Mouse (Mus musculus): ENCODE measurements around the gene Map4k5. TPM values are rescaled to one million over a fixed set of nuclear protein-coding genes. Genes with fewer than 3 reads are reported as not detected.

Gene Map4k5
- polyA plus RNA-seq, 1 experiment from 2014 or later, result 33.7 TPM

DNA sequence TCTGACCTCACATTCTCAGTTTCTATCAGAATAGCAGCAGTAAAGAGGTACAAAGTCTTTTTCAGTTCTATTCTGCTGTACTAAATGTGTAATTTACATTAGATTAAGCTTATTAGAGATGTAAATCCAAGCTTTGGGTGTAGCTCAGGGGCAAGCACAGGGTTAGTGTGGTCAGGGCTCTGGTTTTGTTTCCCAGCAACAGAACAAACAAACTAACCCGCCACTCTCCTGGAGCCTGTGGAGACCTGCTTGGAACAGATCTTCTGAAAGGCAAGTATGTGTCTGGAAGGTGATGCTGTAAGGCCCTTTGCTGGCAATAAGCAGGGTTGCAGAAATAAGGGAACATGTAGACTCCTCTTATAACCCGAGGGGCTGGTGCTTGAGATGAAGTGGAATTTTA lies 64.8 kb downstream of the Map4k5 start:
- DNase-seq (ENCODE audit: low spot score), result no peak
- 72% methylated on average over 2 of the region's 2 CpGs for WGBS
- H3K4me1 ChIP-seq, result no peaks in the 10 kb centered on the region
- no peaks in the 10 kb centered on the region for H3K9me3 ChIP-seq
- H3K36me3 ChIP-seq (replicated peaks), result peaks cover 75% of the 10 kb centered on the region
- H3K27me3 ChIP-seq (replicated peaks; ENCODE audit: low read depth, poor library complexity, severe bottlenecking), result no peaks in the 10 kb centered on the region
- H3K4me3 ChIP-seq, result no peak overlapping the region
- H3K27ac ChIP-seq (replicated peaks), result no peak overlapping the region

DNA sequence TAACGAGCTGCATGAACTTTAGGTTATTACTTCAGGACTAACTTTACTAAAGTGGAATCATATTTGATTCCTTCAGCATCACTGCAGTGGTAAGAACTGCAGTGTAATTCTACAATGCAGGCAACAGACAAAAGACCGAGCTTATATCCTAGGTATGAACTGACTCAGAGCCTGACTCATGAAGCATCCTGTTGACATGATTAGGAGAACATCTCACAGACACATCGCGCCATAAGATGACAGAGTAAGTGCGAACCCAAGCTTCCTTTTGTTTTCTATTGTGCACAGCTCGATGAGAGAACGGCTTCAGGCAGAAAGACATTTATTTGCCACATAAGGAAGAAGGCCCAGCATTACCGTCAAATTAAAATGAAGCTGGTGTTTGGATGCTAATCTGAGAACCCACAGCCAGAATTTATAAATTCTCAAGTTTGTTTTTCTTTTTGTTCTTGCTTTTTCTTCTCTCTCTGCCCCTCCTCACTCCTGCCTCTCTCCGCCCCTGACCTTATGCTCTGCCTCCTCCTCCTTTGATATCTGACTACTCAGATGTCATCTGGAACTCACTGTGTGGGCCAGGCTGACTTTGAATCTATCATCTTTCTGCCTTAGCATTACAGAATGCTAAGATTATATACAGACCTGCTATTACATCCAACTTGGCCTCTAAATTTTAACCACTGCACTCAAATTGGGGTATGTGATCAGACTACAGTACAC lies 68.0 kb downstream of the Map4k5 start:
- WGBS, result 87% methylated on average over 9 of the region's 9 CpGs
- Histone ChIP-seq H3K27me3 (replicated peaks; ENCODE audit: low read depth, poor library complexity, severe bottlenecking) (no peaks in the 10 kb centered on the region), H3K27ac (replicated peaks) (no peak overlapping the region), H3K4me1 (no peaks in the 10 kb centered on the region), H3K4me3 (no peak overlapping the region), H3K9me3 (no peaks in the 10 kb centered on the region), H3K36me3 (replicated peaks) (peaks cover 87% of the 10 kb centered on the region)
- no peak for DNase-seq (ENCODE audit: low spot score)

DNA sequence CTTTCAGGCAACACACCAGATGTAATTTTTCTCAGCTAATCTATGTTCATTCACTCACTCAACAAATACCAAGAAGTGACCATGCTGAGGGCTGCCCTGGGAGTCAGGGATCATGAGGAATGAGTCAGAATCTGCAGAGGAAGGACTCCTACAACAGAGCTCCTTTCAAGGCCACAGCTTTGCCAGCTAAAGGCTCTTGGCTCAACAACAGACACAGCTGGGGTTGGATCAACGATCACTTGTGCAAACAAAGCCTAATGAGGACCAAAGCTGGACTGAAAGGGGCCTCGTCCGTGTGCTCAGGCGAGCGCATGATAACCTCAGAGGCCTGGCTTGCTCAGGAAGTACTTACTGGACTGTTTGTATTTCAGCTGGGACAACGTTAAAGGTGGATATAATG lies 78.7 kb downstream of the Map4k5 start:
- H3K27ac ChIP-seq (replicated peaks), result no peak overlapping the region; the same call in 1 of the 2 replicates
- WGBS, result 36% methylated on average over 6 of the region's 6 CpGs
- no peak overlapping the region for H3K4me3 ChIP-seq

DNA sequence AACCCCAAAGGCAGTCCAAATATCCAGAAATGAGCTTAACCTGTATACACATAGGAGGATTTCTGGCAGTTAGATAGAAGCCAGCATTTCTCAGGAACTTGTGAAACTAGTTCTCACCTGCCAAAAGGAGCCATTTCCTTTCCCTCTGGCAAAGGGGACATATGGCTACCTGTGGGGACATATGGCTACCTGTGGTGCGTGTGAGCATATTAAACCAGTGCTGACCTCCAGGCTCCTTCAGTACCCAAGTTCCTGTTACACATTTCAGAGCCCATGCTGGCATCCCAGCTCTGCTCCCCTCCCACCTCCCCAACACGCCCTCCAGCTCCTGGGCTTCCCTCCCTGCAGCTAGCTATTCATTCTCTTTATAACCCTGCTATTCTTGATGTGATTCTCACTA lies 79.4 kb downstream of the Map4k5 start:
- Histone ChIP-seq H3K36me3 (replicated peaks) (peaks cover 72% of the 10 kb centered on the region), H3K27ac (replicated peaks) (no peak overlapping the region; the same call in 1 of the 2 replicates), H3K9me3 (no peaks in the 10 kb centered on the region), H3K27me3 (replicated peaks; ENCODE audit: low read depth, poor library complexity, severe bottlenecking) (no peaks in the 10 kb centered on the region), H3K4me1 (peaks cover 22% of the 10 kb centered on the region), H3K4me3 (no peak overlapping the region)
- 67% methylated on average over 2 of the region's 2 CpGs for WGBS
- DNase-seq (ENCODE audit: low spot score), result no peak

More for the DNA sequence above, 78.7 kb downstream of the Map4k5 start:
- H3K27me3 ChIP-seq (replicated peaks; ENCODE audit: low read depth, poor library complexity, severe bottlenecking), result no peaks in the 10 kb centered on the region
- H3K4me1 ChIP-seq, result peaks cover 19% of the 10 kb centered on the region
- H3K36me3 ChIP-seq (replicated peaks), result peaks cover 76% of the 10 kb centered on the region
- no peak for DNase-seq (ENCODE audit: low spot score)
- no peaks in the 10 kb centered on the region for H3K9me3 ChIP-seq

DNA sequence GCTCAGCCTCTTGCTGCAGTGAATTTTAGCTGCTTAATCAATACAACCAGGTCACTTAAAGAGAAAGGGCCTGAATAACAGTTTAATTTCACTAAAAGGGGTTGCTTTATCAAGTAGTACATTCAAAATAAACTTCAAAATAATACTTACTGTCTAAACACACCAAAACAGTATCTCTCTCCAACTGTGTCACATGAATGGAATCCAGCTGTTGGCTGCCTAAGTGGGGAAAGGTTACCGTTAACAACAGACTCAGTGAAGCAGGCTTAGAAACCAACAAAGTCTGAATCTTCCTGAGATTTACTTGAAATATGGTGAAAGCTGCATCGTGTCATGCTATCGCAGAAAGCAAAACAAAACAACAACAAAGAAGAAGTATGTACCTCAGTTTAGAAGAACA lies 80.0 kb downstream of the Map4k5 start:
- Histone ChIP-seq H3K27me3 (replicated peaks; ENCODE audit: low read depth, poor library complexity, severe bottlenecking) (no peaks in the 10 kb centered on the region), H3K27ac (replicated peaks) (no peak overlapping the region), H3K9me3 (no peaks in the 10 kb centered on the region), H3K4me1 (peaks cover 25% of the 10 kb centered on the region), H3K36me3 (replicated peaks) (peaks cover 68% of the 10 kb centered on the region), H3K4me3 (no peak overlapping the region)
- DNase-seq (ENCODE audit: low spot score), result no peak
- WGBS, result 75% methylated on average over 3 of the region's 3 CpGs

DNA sequence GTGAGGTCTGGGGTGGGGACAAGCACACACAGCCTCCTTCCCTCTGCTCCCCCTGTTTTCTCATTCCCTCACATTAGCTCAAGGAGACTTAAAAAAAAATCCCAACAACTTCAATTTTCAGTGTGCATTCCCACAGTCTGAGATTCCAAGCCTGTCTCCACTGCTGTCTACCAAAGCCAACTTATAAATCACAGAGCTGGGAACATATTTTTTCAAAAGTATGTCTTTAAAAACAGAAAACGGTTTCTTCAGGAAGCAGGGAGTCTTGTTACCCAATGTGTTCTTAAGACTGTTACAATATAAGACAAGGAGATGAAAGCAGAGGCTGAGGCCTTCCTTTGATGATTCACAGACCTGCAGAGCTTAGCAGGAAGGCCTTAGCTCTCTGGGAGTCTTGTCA lies 81.0 kb downstream of the Map4k5 start:
- Histone ChIP-seq H3K27ac (replicated peaks) (no peak overlapping the region), H3K27me3 (replicated peaks; ENCODE audit: low read depth, poor library complexity, severe bottlenecking) (no peaks in the 10 kb centered on the region), H3K36me3 (replicated peaks) (peaks cover 68% of the 10 kb centered on the region), H3K4me1 (peaks cover 35% of the 10 kb centered on the region), H3K9me3 (no peaks in the 10 kb centered on the region), H3K4me3 (no peak overlapping the region)
- no peak for DNase-seq (ENCODE audit: low spot score)
- 63% methylated on average over 1 of the region's 1 CpGs for WGBS

DNA sequence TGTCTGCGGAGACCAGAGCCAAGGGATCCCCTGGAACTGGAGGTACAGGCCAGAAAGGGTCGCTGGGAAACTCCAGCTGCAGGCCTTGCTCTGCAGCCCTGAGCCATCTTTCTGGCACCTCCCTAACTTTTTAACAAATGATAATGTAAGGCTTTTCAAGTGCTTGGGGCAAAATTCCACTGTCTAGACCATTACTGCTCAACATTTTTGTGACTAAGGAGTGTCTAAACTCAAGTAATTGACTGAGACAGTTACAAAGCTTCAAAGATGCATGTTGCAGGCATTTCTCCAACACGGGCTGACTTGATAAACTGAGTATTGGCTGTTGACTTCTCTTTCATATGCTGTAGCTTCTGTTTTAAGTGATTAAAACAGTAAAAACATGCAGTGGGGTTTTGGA lies 83.6 kb downstream of the Map4k5 start:
- Histone ChIP-seq H3K4me1 (peaks cover 31% of the 10 kb centered on the region), H3K9me3 (no peaks in the 10 kb centered on the region), H3K36me3 (replicated peaks) (peaks cover 66% of the 10 kb centered on the region), H3K27ac (replicated peaks) (no peak overlapping the region), H3K4me3 (no peak overlapping the region), H3K27me3 (replicated peaks; ENCODE audit: low read depth, poor library complexity, severe bottlenecking) (no peaks in the 10 kb centered on the region)
- no peak for DNase-seq (ENCODE audit: low spot score)
- WGBS, result 75% methylated on average over 3 of the region's 3 CpGs

DNA sequence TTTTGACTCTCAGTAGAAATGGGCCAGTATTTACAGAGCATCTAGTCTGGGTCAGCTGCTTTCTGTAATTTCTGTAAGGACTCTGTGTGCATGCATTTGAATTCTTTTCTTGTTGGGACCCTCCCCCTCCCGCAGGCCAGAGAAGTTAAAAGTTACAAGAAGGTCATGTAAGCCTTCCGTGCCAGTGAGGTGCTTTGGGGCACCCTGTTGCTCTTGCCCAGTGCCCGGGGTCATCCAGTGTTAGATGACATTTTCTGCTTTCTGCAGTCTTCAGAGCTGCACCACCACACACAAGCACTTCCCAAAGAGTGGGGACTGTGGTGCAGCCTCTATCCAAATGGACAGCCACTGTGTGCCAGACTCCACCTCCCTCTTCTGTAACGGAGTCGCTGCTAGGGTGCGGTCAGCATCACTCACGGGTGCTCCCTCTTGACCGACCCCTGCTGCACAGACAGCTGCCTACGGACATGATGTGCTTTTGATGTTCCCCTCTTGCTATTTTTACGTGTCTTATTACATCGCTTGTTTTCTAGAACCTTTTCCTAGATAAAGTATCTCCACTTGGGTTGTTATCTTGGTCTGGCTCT lies 85.5 kb downstream of the Map4k5 start:
- Histone ChIP-seq H3K36me3 (replicated peaks) (peaks cover 62% of the 10 kb centered on the region), H3K9me3 (no peaks in the 10 kb centered on the region), H3K27ac (replicated peaks) (peak overlapping the region; percentile 54; the same call in 1 of the 2 replicates), H3K27me3 (replicated peaks; ENCODE audit: low read depth, poor library complexity, severe bottlenecking) (no peaks in the 10 kb centered on the region), H3K4me3 (no peak overlapping the region), H3K4me1 (peaks cover 16% of the 10 kb centered on the region)
- WGBS, result 52% methylated on average over 11 of the region's 11 CpGs
- peak; percentile 32 for DNase-seq (ENCODE audit: low spot score)

DNA sequence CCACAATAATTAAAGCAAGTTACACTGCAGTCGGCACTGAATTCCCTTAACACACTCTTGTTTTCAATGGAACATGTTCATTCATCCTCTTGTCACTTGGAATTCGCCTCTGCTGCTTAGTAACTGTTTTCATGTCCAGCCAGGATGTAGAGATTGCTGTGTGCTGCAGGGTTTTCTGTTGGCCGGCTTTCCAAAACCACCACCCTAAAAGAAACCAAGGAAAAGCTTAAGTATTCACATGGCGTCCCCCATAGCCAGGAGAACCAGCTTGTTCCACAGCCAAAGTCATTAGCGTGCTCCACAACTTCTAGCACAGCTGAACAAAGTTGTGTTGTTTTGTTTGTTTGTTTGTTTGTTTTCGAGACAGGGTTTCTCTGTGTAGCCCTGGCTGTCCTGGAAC lies 87.9 kb downstream of the Map4k5 start:
- H3K36me3 ChIP-seq (replicated peaks), result peaks cover 57% of the 10 kb centered on the region

DNA sequence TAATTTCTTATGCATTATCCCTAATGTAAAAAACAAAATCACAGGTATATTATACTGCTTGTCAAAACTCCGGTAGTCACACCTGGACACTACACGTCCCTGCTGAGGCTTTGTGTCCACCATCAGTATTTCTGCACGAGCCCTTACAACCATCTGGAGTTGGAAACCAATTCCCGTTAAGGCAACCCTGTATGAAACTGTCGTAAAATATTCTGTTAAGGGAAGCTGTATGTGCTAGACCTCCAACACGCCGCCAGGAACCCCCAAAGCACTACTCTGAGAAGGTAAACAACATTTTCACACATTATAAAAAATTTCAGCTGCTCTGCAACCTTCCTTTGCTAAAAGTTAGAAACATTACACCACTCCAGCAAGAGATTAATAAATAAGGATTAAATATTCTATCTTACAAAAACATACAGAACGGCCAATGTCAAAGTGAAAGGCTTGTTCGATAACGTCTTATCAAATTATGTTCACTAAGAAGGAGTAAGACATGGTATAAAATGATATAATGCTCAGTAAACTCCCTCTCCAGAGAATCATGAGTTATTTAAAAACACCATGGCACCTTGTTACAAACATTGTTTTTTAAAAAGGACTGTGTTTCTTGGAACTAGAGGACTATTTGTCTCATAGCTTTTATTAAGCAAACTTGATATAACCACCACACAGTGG lies 88.5 kb downstream of the Map4k5 start:
- H3K36me3 ChIP-seq (replicated peaks), result peaks cover 57% of the 10 kb centered on the region
- no peak for DNase-seq (ENCODE audit: low spot score)
- H3K27ac ChIP-seq (replicated peaks), result no peak overlapping the region
- WGBS, result 95% methylated on average over 10 of the region's 10 CpGs
- H3K27me3 ChIP-seq (replicated peaks; ENCODE audit: low read depth, poor library complexity, severe bottlenecking), result no peaks in the 10 kb centered on the region
- H3K4me3 ChIP-seq, result no peak overlapping the region
- peaks cover 16% of the 10 kb centered on the region for H3K4me1 ChIP-seq
- no peaks in the 10 kb centered on the region for H3K9me3 ChIP-seq

More for the DNA sequence above, 87.9 kb downstream of the Map4k5 start:
- H3K27me3 ChIP-seq (replicated peaks; ENCODE audit: low read depth, poor library complexity, severe bottlenecking), result no peaks in the 10 kb centered on the region
- WGBS, result 93% methylated on average over 6 of the region's 6 CpGs
- H3K27ac ChIP-seq (replicated peaks), result no peak overlapping the region
- no peak overlapping the region for H3K4me3 ChIP-seq
- no peak for DNase-seq (ENCODE audit: low spot score)
- H3K9me3 ChIP-seq, result no peaks in the 10 kb centered on the region
- H3K4me1 ChIP-seq, result peaks cover 16% of the 10 kb centered on the region

DNA sequence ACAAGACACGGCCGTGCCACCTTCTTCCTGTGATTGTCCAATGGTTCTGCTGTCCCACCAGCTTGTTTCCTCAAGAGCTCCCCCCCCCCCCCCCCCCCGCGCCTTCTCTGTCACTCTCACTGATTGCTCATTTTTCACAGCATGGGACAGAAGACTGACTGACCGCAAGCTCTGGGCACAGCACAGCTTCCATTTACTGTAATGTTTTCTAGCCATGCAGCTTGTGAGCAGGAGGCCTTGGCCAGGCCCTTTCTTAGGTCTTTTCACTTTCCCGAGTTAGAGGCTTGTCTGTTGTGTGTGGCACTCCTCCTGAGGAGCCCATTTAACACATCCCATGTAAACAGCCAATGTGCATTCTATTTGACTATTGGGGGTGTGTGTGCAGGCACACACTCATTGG lies 89.8 kb downstream of the Map4k5 start:
- peaks cover 54% of the 10 kb centered on the region for H3K36me3 ChIP-seq (replicated peaks)
- no peak overlapping the region for H3K27ac ChIP-seq (replicated peaks)
- no peaks in the 10 kb centered on the region for H3K27me3 ChIP-seq (replicated peaks; ENCODE audit: low read depth, poor library complexity, severe bottlenecking)
- H3K4me3 ChIP-seq, result no peak overlapping the region
- 89% methylated on average over 6 of the region's 6 CpGs for WGBS
- H3K4me1 ChIP-seq, result peaks cover 12% of the 10 kb centered on the region
- no peaks in the 10 kb centered on the region for H3K9me3 ChIP-seq
- DNase-seq (ENCODE audit: low spot score), result no peak

DNA sequence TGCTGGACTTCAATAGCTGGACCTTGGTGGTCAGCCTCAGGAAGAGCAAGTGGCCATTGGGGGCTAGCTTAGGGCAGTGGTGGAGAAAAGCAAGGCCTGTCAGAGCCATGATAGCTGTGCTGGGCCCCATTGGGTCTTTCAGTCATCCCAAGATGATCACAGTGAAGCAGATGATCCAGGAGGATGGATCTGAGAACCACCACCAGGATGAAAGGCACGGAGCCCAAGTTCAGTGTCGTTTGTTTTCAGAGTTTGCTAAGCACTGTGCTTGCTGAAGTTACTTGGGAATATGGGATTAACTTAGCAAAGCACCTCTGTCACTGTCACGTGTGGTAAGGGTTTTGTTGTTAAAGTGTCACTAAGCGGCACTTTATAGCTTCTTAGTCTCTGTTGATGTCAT lies 92.4 kb downstream of the Map4k5 start:
- Histone ChIP-seq H3K27me3 (replicated peaks; ENCODE audit: low read depth, poor library complexity, severe bottlenecking) (no peaks in the 10 kb centered on the region), H3K9me3 (no peaks in the 10 kb centered on the region), H3K4me1 (no peaks in the 10 kb centered on the region), H3K4me3 (no peak overlapping the region), H3K36me3 (replicated peaks) (peaks cover 28% of the 10 kb centered on the region), H3K27ac (replicated peaks) (no peak overlapping the region)
- 88% methylated on average over 4 of the region's 4 CpGs for WGBS
- DNase-seq (ENCODE audit: low spot score), result no peak

DNA sequence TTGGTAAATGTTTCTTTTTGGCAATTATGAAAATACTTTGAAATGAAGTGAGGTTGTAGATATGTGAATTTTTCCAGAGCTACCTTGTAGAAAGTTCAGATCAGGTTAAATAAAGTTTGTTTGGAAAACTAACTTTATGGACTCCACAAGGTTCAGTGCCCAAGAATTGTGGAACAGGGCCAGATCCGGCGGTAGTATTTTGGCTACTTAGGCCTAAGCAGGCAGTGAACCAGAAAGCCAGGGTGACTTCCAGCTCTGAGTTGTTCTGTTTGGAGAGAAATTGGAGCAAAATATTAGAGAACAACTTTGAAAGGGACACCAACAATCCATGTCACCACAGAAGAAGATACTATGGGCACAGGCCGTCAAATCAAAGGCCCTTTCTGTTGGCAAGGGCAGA lies 96.7 kb downstream of the Map4k5 start:
- H3K9me3 ChIP-seq, result no peaks in the 10 kb centered on the region
- no peak overlapping the region for H3K4me3 ChIP-seq
- no peaks in the 10 kb centered on the region for H3K36me3 ChIP-seq (replicated peaks)
- H3K4me1 ChIP-seq, result peaks cover under 1% of the 10 kb centered on the region
- 93% methylated on average over 3 of the region's 3 CpGs for WGBS
- no peak for DNase-seq (ENCODE audit: low spot score)
- H3K27me3 ChIP-seq (replicated peaks; ENCODE audit: low read depth, poor library complexity, severe bottlenecking), result peaks cover 12% of the 10 kb centered on the region
- no peak overlapping the region for H3K27ac ChIP-seq (replicated peaks)
